Mouse (Mus musculus): ENCODE measurements around the gene A4galt. TPM values are rescaled to one million over a fixed set of nuclear protein-coding genes. Genes with fewer than 3 reads are reported as not detected.
A peak's percentile ranks its signal among the peaks of the same experiment; 100 is the strongest.

The A4galt gene
- polyA plus RNA-seq, 1 experiment from 2014 or later = 1.7 TPM

GRCm38 (mm10) chr15:83244371-83244770 lies 7.2 kb downstream of the A4galt start:
- no peaks in the 10 kb centered on the region for H3K27me3 ChIP-seq (ENCODE audit: control insufficient read depth, insufficient read depth, low read length)
- 88% methylated on average over 3 of the region's 3 CpGs for WGBS
- no peak overlapping the region for H3K9ac ChIP-seq (ENCODE audit: low read length)
- no peak overlapping the region for H3K4me3 ChIP-seq (ENCODE audit: low read depth, low read length)
- ATAC-seq (replicated peaks; ENCODE audit: low FRiP score) (no peak), DNase-seq (ENCODE audit: low spot score) (no peak)
- H3K27ac ChIP-seq (ENCODE audit: low read depth, low read length) = no peak overlapping the region
- no peak overlapping the region for H3K4me2 ChIP-seq (ENCODE audit: low read depth, low read length, severe bottlenecking)
- no peaks in the 10 kb centered on the region for H3K9me3 ChIP-seq (ENCODE audit: control insufficient read depth, low read length)
- no peaks in the 10 kb centered on the region for H3K4me1 ChIP-seq (replicated peaks; ENCODE audit: control insufficient read depth, insufficient read depth, low read length)
- no peaks in the 10 kb centered on the region for H3K36me3 ChIP-seq (ENCODE audit: control insufficient read depth, insufficient read depth, low read length)

- H3K9me3 ChIP-seq (ENCODE audit: control insufficient read depth, low read length) = no peaks in the 10 kb centered on the region
- ATAC-seq (replicated peaks; ENCODE audit: low FRiP score) = no peak
- no peak overlapping the region for H3K4me2 ChIP-seq (ENCODE audit: low read depth, low read length, severe bottlenecking)
- no peaks in the 10 kb centered on the region for H3K36me3 ChIP-seq (ENCODE audit: control insufficient read depth, insufficient read depth, low read length)
- no peaks in the 10 kb centered on the region for H3K27me3 ChIP-seq (ENCODE audit: control insufficient read depth, insufficient read depth, low read length)
- WGBS = 72% methylated on average over 4 of the region's 4 CpGs
- H3K9ac ChIP-seq (ENCODE audit: low read length) = no peak overlapping the region
- no peak overlapping the region for H3K27ac ChIP-seq (ENCODE audit: low read depth, low read length)
- no peak for DNase-seq (ENCODE audit: low spot score)
- H3K4me1 ChIP-seq (replicated peaks; ENCODE audit: control insufficient read depth, insufficient read depth, low read length) = no peaks in the 10 kb centered on the region
- no peak overlapping the region for H3K4me3 ChIP-seq (ENCODE audit: low read depth, low read length)
Observed at GRCm38 (mm10) chr15:83241961-83242680, 9.5 kb downstream of the A4galt start.

GRCm38 (mm10) chr15:83241497-83241896 lies 10.1 kb downstream of the A4galt start:
- Histone ChIP-seq H3K27ac (ENCODE audit: low read depth, low read length) (no peak overlapping the region), H3K9me3 (ENCODE audit: control insufficient read depth, low read length) (no peaks in the 10 kb centered on the region), H3K4me1 (replicated peaks; ENCODE audit: control insufficient read depth, insufficient read depth, low read length) (no peaks in the 10 kb centered on the region), H3K36me3 (ENCODE audit: control insufficient read depth, insufficient read depth, low read length) (no peaks in the 10 kb centered on the region), H3K4me2 (ENCODE audit: low read depth, low read length, severe bottlenecking) (no peak overlapping the region), H3K27me3 (ENCODE audit: control insufficient read depth, insufficient read depth, low read length) (no peaks in the 10 kb centered on the region), H3K9ac (ENCODE audit: low read length) (no peak overlapping the region), H3K4me3 (ENCODE audit: low read depth, low read length) (no peak overlapping the region)
- DNase-seq (ENCODE audit: low spot score) (no peak), ATAC-seq (replicated peaks; ENCODE audit: low FRiP score) (no peak)
- 85% methylated on average over 3 of the region's 3 CpGs for WGBS

- no peak for ATAC-seq (replicated peaks; ENCODE audit: low FRiP score)
- WGBS = 74% methylated on average over 15 of the region's 15 CpGs
- H3K4me2 ChIP-seq (ENCODE audit: low read depth, low read length, severe bottlenecking) = no peak overlapping the region
Observed at GRCm38 (mm10) chr15:83237460-83238243, 13.9 kb downstream of the A4galt start.

GRCm38 (mm10) chr15:83236824-83237223 lies 14.8 kb downstream of the A4galt start:
- no peak overlapping the region for H3K4me3 ChIP-seq (ENCODE audit: low read depth, low read length)
- no peak overlapping the region for H3K4me2 ChIP-seq (ENCODE audit: low read depth, low read length, severe bottlenecking)
- DNase-seq (ENCODE audit: low spot score) (no peak), ATAC-seq (replicated peaks; ENCODE audit: low FRiP score) (no peak)
- no peaks in the 10 kb centered on the region for H3K4me1 ChIP-seq (replicated peaks; ENCODE audit: control insufficient read depth, insufficient read depth, low read length)
- H3K9me3 ChIP-seq (ENCODE audit: control insufficient read depth, low read length) = no peaks in the 10 kb centered on the region
- H3K9ac ChIP-seq (ENCODE audit: low read length) = no peak overlapping the region
- 0% methylated on average over 1 of the region's 1 CpGs for WGBS
- H3K27me3 ChIP-seq (ENCODE audit: control insufficient read depth, insufficient read depth, low read length) = no peaks in the 10 kb centered on the region
- H3K27ac ChIP-seq (ENCODE audit: low read depth, low read length) = no peak overlapping the region
- H3K36me3 ChIP-seq (ENCODE audit: control insufficient read depth, insufficient read depth, low read length) = no peaks in the 10 kb centered on the region

More at GRCm38 (mm10) chr15:83237460-83238243, 13.9 kb downstream of the A4galt start:
- Histone ChIP-seq H3K4me3 (ENCODE audit: low read depth, low read length) (no peak overlapping the region), H3K27ac (ENCODE audit: low read depth, low read length) (no peak overlapping the region), H3K9ac (ENCODE audit: low read length) (no peak overlapping the region), H3K36me3 (ENCODE audit: control insufficient read depth, insufficient read depth, low read length) (no peaks in the 10 kb centered on the region), H3K9me3 (ENCODE audit: control insufficient read depth, low read length) (no peaks in the 10 kb centered on the region), H3K27me3 (ENCODE audit: control insufficient read depth, insufficient read depth, low read length) (no peaks in the 10 kb centered on the region), H3K4me1 (replicated peaks; ENCODE audit: control insufficient read depth, insufficient read depth, low read length) (no peaks in the 10 kb centered on the region)
- DNase-seq (ENCODE audit: low spot score) = no peak

- Histone ChIP-seq H3K27ac (ENCODE audit: low read depth, low read length) (no peak overlapping the region), H3K4me2 (ENCODE audit: low read depth, low read length, severe bottlenecking) (no peak overlapping the region), H3K9ac (ENCODE audit: low read length) (no peak overlapping the region), H3K4me1 (replicated peaks; ENCODE audit: control insufficient read depth, insufficient read depth, low read length) (no peaks in the 10 kb centered on the region), H3K36me3 (ENCODE audit: control insufficient read depth, insufficient read depth, low read length) (no peaks in the 10 kb centered on the region), H3K9me3 (ENCODE audit: control insufficient read depth, low read length) (no peaks in the 10 kb centered on the region), H3K4me3 (ENCODE audit: low read depth, low read length) (no peak overlapping the region), H3K27me3 (ENCODE audit: control insufficient read depth, insufficient read depth, low read length) (no peaks in the 10 kb centered on the region)
- ATAC-seq (replicated peaks; ENCODE audit: low FRiP score) = no peak
- no peak for DNase-seq (ENCODE audit: low spot score)
- WGBS = 84% methylated on average over 4 of the region's 4 CpGs
Observed at GRCm38 (mm10) chr15:83233219-83233992, 18.2 kb downstream of the A4galt start.

- H3K36me3 ChIP-seq (ENCODE audit: control insufficient read depth, insufficient read depth, low read length) = no peaks in the 10 kb centered on the region
- H3K4me3 ChIP-seq (ENCODE audit: low read depth, low read length) = no peak overlapping the region
- H3K27me3 ChIP-seq (ENCODE audit: control insufficient read depth, insufficient read depth, low read length) = no peaks in the 10 kb centered on the region
- H3K27ac ChIP-seq (ENCODE audit: low read depth, low read length) = no peak overlapping the region
- no peak overlapping the region for H3K9ac ChIP-seq (ENCODE audit: low read length)
- no peaks in the 10 kb centered on the region for H3K9me3 ChIP-seq (ENCODE audit: control insufficient read depth, low read length)
- no peak overlapping the region for H3K4me2 ChIP-seq (ENCODE audit: low read depth, low read length, severe bottlenecking)
- DNase-seq (ENCODE audit: low spot score) (peak; percentile 42), ATAC-seq (replicated peaks; ENCODE audit: low FRiP score) (no peak)
- H3K4me1 ChIP-seq (replicated peaks; ENCODE audit: control insufficient read depth, insufficient read depth, low read length) = peaks cover 2% of the 10 kb centered on the region; the same call in 1 of the 2 replicates
- 92% methylated on average over 10 of the region's 10 CpGs for WGBS
Observed at GRCm38 (mm10) chr15:83227559-83227958, 24.0 kb downstream of the A4galt start.

GRCm38 (mm10) chr15:83226871-83227270 lies 24.7 kb downstream of the A4galt start:
- Histone ChIP-seq H3K27ac (ENCODE audit: low read depth, low read length) (no peak overlapping the region), H3K27me3 (ENCODE audit: control insufficient read depth, insufficient read depth, low read length) (no peaks in the 10 kb centered on the region), H3K4me3 (ENCODE audit: low read depth, low read length) (no peak overlapping the region), H3K36me3 (ENCODE audit: control insufficient read depth, insufficient read depth, low read length) (no peaks in the 10 kb centered on the region), H3K4me2 (ENCODE audit: low read depth, low read length, severe bottlenecking) (no peak overlapping the region), H3K9ac (ENCODE audit: low read length) (no peak overlapping the region), H3K9me3 (ENCODE audit: control insufficient read depth, low read length) (no peaks in the 10 kb centered on the region), H3K4me1 (replicated peaks; ENCODE audit: control insufficient read depth, insufficient read depth, low read length) (peaks cover 2% of the 10 kb centered on the region; the same call in 1 of the 2 replicates)
- DNase-seq (ENCODE audit: low spot score) = no peak
- no peak for ATAC-seq (replicated peaks; ENCODE audit: low FRiP score)
- WGBS = 92% methylated on average over 5 of the region's 5 CpGs
